ENCODE assay signal across 8 mouse cellular contexts in genomic region chr11:50850177-50850735, GRCm38 (mm10). TPM values are rescaled to one million over a fixed set of nuclear protein-coding genes. Genes with fewer than 3 reads are reported as not detected.
DNase-seq lines count a peak whose midpoint lies in the region; ATAC-seq and TF ChIP-seq lines count a peak whose summit lies in the region.

Gene Grm6 (plus strand): TSS chr11:50850685.

- H3K27me3 ChIP-seq in neural tube, embryonic 11.5 days (ENCODE audit: control insufficient read depth, insufficient read depth, low read length), result peaks cover 52% of the 10 kb centered on the region
- H3K27me3 ChIP-seq in forebrain, embryonic 15.5 days, result peaks cover 49% of the 10 kb centered on the region
- H3K27me3 ChIP-seq in liver, postnatal 0 days (ENCODE audit: insufficient read depth, low read length), result peaks cover 50% of the 10 kb centered on the region

- WGBS in neural tube, embryonic 11.5 days, result 4% methylated on average over 11 of the region's 11 CpGs
- under 1% methylated on average over 11 of the region's 11 CpGs for WGBS in forebrain, embryonic 15.5 days
- 2% methylated on average over 11 of the region's 11 CpGs for WGBS in liver, postnatal 0 days (ENCODE audit: insufficient replicate concordance)

- H3K4me1 ChIP-seq in neural tube, embryonic 11.5 days (ENCODE audit: control insufficient read depth, insufficient read depth, low read length), result 0 out of 2 replicates have a peak, but pooled peaks cover 2% of the 10 kb centered on the region
- peaks cover 13% of the 10 kb centered on the region for H3K4me1 ChIP-seq in forebrain, embryonic 15.5 days
- peaks cover 10% of the 10 kb centered on the region for H3K4me1 ChIP-seq in liver, postnatal 0 days (ENCODE audit: insufficient read depth)

- DNase-seq in neural tube, embryonic 11.5 days (ENCODE audit: low spot score), result peak; percentile 12
- DNase-seq in neural tube, embryonic 10.5 days (ENCODE audit: extremely low spot score, low spot score), result no peak
- DNase-seq in liver, postnatal 0 days, result no peak
- DNase-seq in thymus, postnatal 14 days, result peak; percentile 70
- no peak for DNase-seq in kidney, postnatal 25 days
- DNase-seq in frontal cortex, adult 2 months (ENCODE audit: extremely low spot score in 1 of 2, low spot score in 1 of 2), result no peak
- no peak for DNase-seq in layer of hippocampus, postnatal 25 days (ENCODE audit: extremely low spot score in 1 of 2, low spot score in 1 of 2)

- no peak for ATAC-seq in neural tube, embryonic 11.5 days (ENCODE audit: insufficient read depth, low FRiP score, low TSS enrichment)
- no peak for ATAC-seq in forebrain, embryonic 15.5 days (replicated peaks)
- ATAC-seq in liver, postnatal 0 days, result no peak

- TF ChIP-seq CTCF in liver, postnatal 0 days (IDR thresholded peaks at IDR 0.05; ENCODE audit: low read depth), result no peak

- no peak within 1 kb of the TSS for H3K27ac ChIP-seq in neural tube, embryonic 11.5 days (ENCODE audit: low read depth, low read length)
- H3K27ac ChIP-seq in forebrain, embryonic 15.5 days (replicated peaks), result no peak within 1 kb of the TSS
- H3K27ac ChIP-seq in liver, postnatal 0 days (ENCODE audit: low read depth), result no peak within 1 kb of the TSS

- peak within 1 kb of the TSS; percentile 52 for H3K4me2 ChIP-seq in neural tube, embryonic 11.5 days (ENCODE audit: low read depth)
- H3K4me2 ChIP-seq in forebrain, embryonic 15.5 days (replicated peaks), result peak within 1 kb of the TSS; percentile 88
- H3K4me2 ChIP-seq in liver, postnatal 0 days (ENCODE audit: low read depth, low read length), result peak within 1 kb of the TSS; percentile 50

- TF ChIP-seq EP300 in liver, postnatal 0 days (IDR thresholded peaks at IDR 0.05; ENCODE audit: low read depth), result no peak

- peak within 1 kb of the TSS; percentile 36 for H3K9ac ChIP-seq in neural tube, embryonic 11.5 days (ENCODE audit: low read length)
- H3K9ac ChIP-seq in forebrain, embryonic 15.5 days (replicated peaks), result peak within 1 kb of the TSS; percentile 41
- H3K9ac ChIP-seq in liver, postnatal 0 days (replicated peaks), result no peak within 1 kb of the TSS

- no peaks in the 10 kb centered on the region for H3K36me3 ChIP-seq in neural tube, embryonic 11.5 days (ENCODE audit: control insufficient read depth, insufficient read depth, low read length)
- H3K36me3 ChIP-seq in forebrain, embryonic 15.5 days, result no peaks in the 10 kb centered on the region
- no peaks in the 10 kb centered on the region for H3K36me3 ChIP-seq in liver, postnatal 0 days (replicated peaks; ENCODE audit: insufficient read depth, low read length)

- peak within 1 kb of the TSS; percentile 33 for H3K4me3 ChIP-seq in neural tube, embryonic 11.5 days (ENCODE audit: low read depth, low read length)
- H3K4me3 ChIP-seq in forebrain, embryonic 15.5 days, result peak within 1 kb of the TSS; percentile 41
- H3K4me3 ChIP-seq in liver, postnatal 0 days (ENCODE audit: low read depth, low read length), result peak within 1 kb of the TSS; percentile 32

- H3K9me3 ChIP-seq in neural tube, embryonic 11.5 days (ENCODE audit: control insufficient read depth, low read length), result no peaks in the 10 kb centered on the region
- H3K9me3 ChIP-seq in forebrain, embryonic 15.5 days, result no peaks in the 10 kb centered on the region
- H3K9me3 ChIP-seq in liver, postnatal 0 days (ENCODE audit: low read length), result no peaks in the 10 kb centered on the region

RNA-seq across cellular contexts. Expression of gene Grm6, which starts in this region (rescaled TPM):
- polyA plus RNA-seq in neural tube, embryonic 11.5 days (2014; fragmentation: Nextera tagmentation; extraction: Ambion mirVana), result not detected in 2 replicates
- polyA plus RNA-seq in forebrain, embryonic 15.5 days (2015; fragmentation: Nextera tagmentation; extraction: Ambion mirVana), result not detected in 2 replicates
- polyA plus RNA-seq in liver, postnatal 0 days (2015; fragmentation: Nextera tagmentation; extraction: Ambion mirVana), result 0.12 TPM in 1 of 2 replicates, not detected in the other
- 0.04 TPM in 1 of 2 replicates, not detected in the other for polyA plus RNA-seq in frontal cortex, adult 2 months (2012; rRNA removed)
- not detected for total RNA-seq in layer of hippocampus, postnatal 25 days (2021)

Comparison
In these comparisons a context has a peak if more than half of its experiments do, and no peak if none do; other contexts are left out.
1. Peak in DNase-seq, H3K4me3 ChIP-seq, H3K9ac ChIP-seq and H3K4me2 ChIP-seq in neural tube, embryonic 11.5 days; RNA of the gene not detected or under 1 TPM.